Mouse (Mus musculus): Measurements from ENCODE around the gene Fam98b.

- TF ChIP-seq CTCF (IDR thresholded peaks at IDR 0.05; ENCODE audit: borderline replicate concordance, control insufficient read depth, extremely low read depth, insufficient read depth, low read length, poor library complexity) = no peak
- TF ChIP-seq POLR2A (IDR thresholded peaks at IDR 0.05; ENCODE audit: control insufficient read depth, extremely low read depth, insufficient read depth, low read length, poor library complexity) = no peak
These were observed 54.1 kb downstream of the Fam98b start for GRCm38 (mm10) chr2:117303391-117304350.

Measured in thymus, adult 2 months (tissue).